In the genomic region with DNA sequence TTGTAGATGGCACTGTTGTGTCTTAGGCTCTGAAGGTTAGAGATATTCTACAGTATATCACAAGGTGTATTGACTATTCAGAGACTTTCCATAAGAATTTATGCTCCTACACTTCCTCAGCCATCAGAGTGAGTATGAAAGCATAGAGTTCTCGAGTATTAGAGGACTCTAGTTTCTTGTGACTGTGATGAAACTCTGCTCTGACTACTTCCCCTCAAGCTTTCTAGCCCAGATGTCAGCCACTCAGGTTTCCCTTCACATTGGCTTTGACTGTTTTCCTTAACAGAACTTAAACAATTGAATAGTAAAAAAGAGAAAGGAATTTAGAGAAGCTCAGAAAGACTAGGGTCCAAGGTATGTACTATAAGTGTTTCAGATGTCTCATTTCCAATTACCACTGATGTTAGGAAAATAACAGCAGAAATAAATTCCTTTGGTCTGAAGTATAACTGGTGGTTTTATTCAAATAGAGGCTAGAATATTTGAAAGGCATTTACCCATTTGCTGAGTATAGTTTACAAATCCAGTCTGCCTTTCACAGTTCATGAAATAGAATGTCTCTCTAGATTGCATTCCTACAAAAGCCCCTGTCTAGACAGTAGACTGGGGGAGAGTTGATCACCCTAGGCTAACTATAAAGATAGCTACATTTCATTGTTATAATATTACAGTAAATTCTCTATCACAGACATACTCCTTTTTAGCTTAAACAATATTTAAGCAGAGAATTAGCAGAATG, we compare ENCODE assay signal across 18 mouse cellular contexts.
"Had no signal": no experiment of that assay in that cellular context is flagged by ENCODE, and none has a peak within 500 bp of the region (broad histone marks: within the 10 kb centered on the region; RNA-seq: fewer than 3 reads in every experiment).

No protein-coding gene starts in this region.

- DNase-seq: liver, postnatal 0 days; lung, adult 2 months; lung, postnatal 14 days; lung, postnatal 36 days; right cerebral cortex, postnatal 14 days; thymus, adult 2 months; thymus, postnatal 25 days; thymus, postnatal 4 days had no signal

- H3K27ac ChIP-seq: lung, embryonic 15.5 days; macrophage; midbrain, embryonic 13.5 days; midbrain, embryonic 15.5 days; neural tube, embryonic 12.5 days; stomach, embryonic 15.5 days; stomach, postnatal 0 days had no signal

- H3K9me3 ChIP-seq: lung, embryonic 15.5 days; megakaryocyte, embryonic 14.5 days; midbrain, embryonic 13.5 days; midbrain, embryonic 15.5 days; neural tube, embryonic 12.5 days; stomach, embryonic 15.5 days had no signal

- H3K4me3 ChIP-seq: lung, embryonic 15.5 days; megakaryocyte, embryonic 14.5 days; midbrain, embryonic 13.5 days; midbrain, embryonic 15.5 days; neural tube, embryonic 12.5 days; stomach, embryonic 15.5 days had no signal

- ATAC-seq: liver, postnatal 0 days; lung, postnatal 0 days; midbrain, embryonic 13.5 days; midbrain, embryonic 15.5 days had no signal

- H3K9ac ChIP-seq: liver, postnatal 0 days; lung, embryonic 15.5 days; midbrain, embryonic 13.5 days; midbrain, embryonic 15.5 days; neural tube, embryonic 12.5 days; stomach, embryonic 15.5 days had no signal

- H3K4me2 ChIP-seq: lung, embryonic 15.5 days; midbrain, embryonic 11.5 days; midbrain, embryonic 13.5 days; midbrain, embryonic 15.5 days; neural tube, embryonic 12.5 days; stomach, embryonic 15.5 days had no signal

- H3K27me3 ChIP-seq: lung, embryonic 15.5 days; megakaryocyte, embryonic 14.5 days; midbrain, embryonic 13.5 days; midbrain, embryonic 15.5 days; neural tube, embryonic 12.5 days; stomach, embryonic 15.5 days had no signal

- H3K4me1 ChIP-seq: lung, embryonic 15.5 days; megakaryocyte, embryonic 14.5 days; midbrain, embryonic 13.5 days; midbrain, embryonic 15.5 days; neural tube, embryonic 12.5 days; stomach, embryonic 15.5 days had no signal

- H3K36me3 ChIP-seq: lung, embryonic 15.5 days; midbrain, embryonic 13.5 days; midbrain, embryonic 15.5 days; neural tube, embryonic 12.5 days; stomach, embryonic 15.5 days had no signal
